Mouse (Mus musculus) embryonic facial prominence, embryonic 15.5 days (tissue): Measurements from ENCODE around the gene Utp4. TPM values are rescaled to one million over a fixed set of nuclear protein-coding genes. Genes with fewer than 3 reads are reported as not detected.
A peak's percentile ranks its signal among the peaks of the same experiment; 100 is the strongest.

Source experiments
- ATAC-seq: fragments of 200-750 bp; cut with Nextera tagmentation; 2 replicates; pipeline ENCODE4 v1.8.0; 2017; ENCODE audit warnings: low read depth, moderate TSS enrichment; ENCODE audit not compliant: insufficient number of reproducible peaks, low FRiP score, low TSS enrichment
- H3K27ac ChIP-seq: fragments of 300-500 bp; sonication (generic); replicated peaks from 2 replicates; pipeline ENCODE4 v1.5.1; 2015; ENCODE audit warnings: mild to moderate bottlenecking, inconsistent platforms
- H3K27me3 ChIP-seq: fragments of 300-500 bp; sonication (generic); 2 replicates; pipeline ENCODE4 v1.6.1; 2015; ENCODE audit warnings: inconsistent platforms
- H3K36me3 ChIP-seq: fragments of 300-500 bp; sonication (generic); 2 replicates; pipeline ENCODE4 v1.6.1; 2015; ENCODE audit warnings: mild to moderate bottlenecking, inconsistent platforms
- H3K4me1 ChIP-seq: fragments of 300-500 bp; sonication (generic); 2 replicates; pipeline ENCODE4 v1.6.1; 2015; ENCODE audit warnings: inconsistent platforms
- H3K4me2 ChIP-seq: fragments of 300-500 bp; sonication (generic); replicated peaks from 2 replicates; pipeline ENCODE4 v1.6.1; 2015; ENCODE audit warnings: mild to moderate bottlenecking, inconsistent platforms
- H3K4me3 ChIP-seq: fragments of 300-500 bp; sonication (generic); replicated peaks from 2 replicates; pipeline ENCODE4 v1.5.1; 2015; ENCODE audit warnings: mild to moderate bottlenecking, inconsistent platforms
- H3K9ac ChIP-seq: fragments of 300-500 bp; sonication (generic); 2 replicates; pipeline ENCODE4 v1.6.1; 2015; ENCODE audit warnings: inconsistent platforms
- H3K9me3 ChIP-seq: fragments of 300-500 bp; sonication (generic); replicated peaks from 2 replicates; pipeline ENCODE4 v1.6.1; 2016; ENCODE audit warnings: inconsistent platforms
- WGBS: fragments of 180-500 bp; shearing (Covaris S2); methylation state at CpG from one replicate; pipeline ENCODE4 v1.1.7; 2015; 5-methylcytosine and 5-hydroxymethylcytosine counted together
- polyA plus RNA-seq: library from polyadenylated mRNA; unstranded; fragments of >200 nt; fragmentation: Nextera tagmentation; extraction: Ambion mirVana; gene quantifications from 2 replicates; pipeline ENCODE4 v1.2.1, GENCODE M21; 2015

Gene Utp4
- polyA plus RNA-seq, 1 experiment from 2014 or later = 60.5 TPM

DNA sequence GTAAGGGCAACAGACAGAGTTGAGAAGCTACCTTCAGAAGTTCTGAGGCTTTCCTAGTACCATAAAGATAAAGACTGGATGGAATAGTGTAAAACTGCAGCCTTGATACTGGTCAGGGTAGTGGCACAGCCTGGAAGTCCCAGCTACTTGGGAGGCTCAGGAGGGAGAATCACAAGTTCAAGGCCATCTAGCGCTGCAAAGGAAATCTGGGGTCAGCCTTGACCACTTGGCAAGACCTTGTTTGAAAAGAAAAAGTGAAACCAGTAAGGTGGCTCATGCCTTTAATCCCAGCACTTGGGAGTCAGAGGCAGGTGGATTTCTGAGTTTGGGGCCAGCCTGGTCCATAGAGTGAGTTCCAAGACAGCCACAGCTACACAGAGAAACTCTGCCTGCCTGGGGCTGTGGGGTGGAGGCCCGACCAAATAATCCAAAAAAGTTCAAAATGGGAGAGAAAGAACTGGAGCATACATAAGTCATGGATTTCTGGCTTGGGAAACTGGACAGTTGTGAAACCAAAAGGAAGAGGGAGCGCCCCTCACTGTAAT lies 50.5 kb downstream of the Utp4 start:
- H3K4me2 ChIP-seq = no peak overlapping the region
- H3K27ac ChIP-seq = no peak overlapping the region
- no peaks in the 10 kb centered on the region for H3K27me3 ChIP-seq
- ATAC-seq = no peak
- H3K9me3 ChIP-seq = no peaks in the 10 kb centered on the region
- H3K36me3 ChIP-seq = no peaks in the 10 kb centered on the region; the same call in 1 of the 2 replicates
- WGBS = 89% methylated on average over 3 of the region's 3 CpGs
- H3K4me3 ChIP-seq = no peak overlapping the region
- no peak overlapping the region for H3K9ac ChIP-seq
- H3K4me1 ChIP-seq = 0 out of 2 replicates have a peak, but pooled peaks cover 8% of the 10 kb centered on the region

DNA sequence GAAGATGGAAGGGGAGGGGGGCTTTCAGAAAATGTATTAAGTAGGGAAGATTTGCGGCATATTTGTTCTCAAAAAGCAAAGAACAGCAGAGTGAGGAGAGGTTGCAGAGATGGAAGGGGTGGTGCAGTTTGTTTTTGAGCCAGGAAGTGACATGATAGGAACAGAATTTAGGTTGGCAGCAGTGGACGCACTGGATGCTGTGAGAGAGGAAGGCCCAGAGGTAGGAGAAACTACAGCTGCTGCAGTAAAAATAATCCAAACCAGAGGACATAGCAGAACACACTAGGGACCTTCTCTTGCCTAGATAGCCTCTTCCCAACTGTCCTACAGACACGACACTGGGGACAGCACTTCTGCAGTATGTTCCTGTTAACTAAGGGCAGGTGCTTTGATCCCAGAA lies 51.3 kb downstream of the Utp4 start:
- Histone ChIP-seq H3K9me3 (no peaks in the 10 kb centered on the region), H3K4me1 (0 out of 2 replicates have a peak, but pooled peaks cover 4% of the 10 kb centered on the region), H3K27me3 (no peaks in the 10 kb centered on the region), H3K36me3 (no peaks in the 10 kb centered on the region; the same call in 1 of the 2 replicates), H3K4me3 (no peak overlapping the region), H3K9ac (no peak overlapping the region), H3K27ac (no peak overlapping the region), H3K4me2 (no peak overlapping the region)
- WGBS = 55% methylated on average over 3 of the region's 3 CpGs
- ATAC-seq = no peak

DNA sequence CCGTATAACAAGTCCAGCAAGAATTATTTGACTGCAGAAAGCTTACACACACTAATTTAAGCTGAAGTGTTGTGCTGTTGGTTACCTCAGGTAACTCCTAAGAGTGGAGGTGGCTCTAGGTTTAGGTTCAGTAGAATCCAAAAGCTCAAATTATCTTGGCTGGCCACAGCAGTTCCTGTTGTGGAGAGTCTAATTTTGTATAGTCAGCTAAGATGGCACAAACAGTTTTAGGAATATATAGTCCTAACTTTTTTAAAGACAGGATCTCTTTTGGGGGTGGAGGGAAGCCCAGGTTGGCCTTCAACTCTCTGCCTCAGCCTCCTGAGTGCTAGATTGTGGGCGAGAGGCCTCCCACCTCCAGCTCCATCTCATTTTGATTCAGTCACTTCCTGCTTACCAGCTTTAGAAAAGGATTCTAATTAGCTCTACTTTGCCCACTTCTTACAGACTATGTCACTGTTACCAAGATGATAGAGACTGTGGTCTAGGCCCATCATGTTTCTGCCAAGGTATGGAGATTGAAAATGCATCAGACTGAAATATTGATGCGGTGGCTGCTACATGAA lies 55.3 kb downstream of the Utp4 start:
- Histone ChIP-seq H3K9me3 (no peaks in the 10 kb centered on the region), H3K4me2 (no peak overlapping the region), H3K36me3 (no peaks in the 10 kb centered on the region), H3K9ac (no peak overlapping the region), H3K27ac (no peak overlapping the region), H3K4me3 (no peak overlapping the region), H3K4me1 (0 out of 2 replicates have a peak, but pooled peaks cover 7% of the 10 kb centered on the region), H3K27me3 (no peaks in the 10 kb centered on the region)
- ATAC-seq = no peak
- 80% methylated on average over 3 of the region's 3 CpGs for WGBS

DNA sequence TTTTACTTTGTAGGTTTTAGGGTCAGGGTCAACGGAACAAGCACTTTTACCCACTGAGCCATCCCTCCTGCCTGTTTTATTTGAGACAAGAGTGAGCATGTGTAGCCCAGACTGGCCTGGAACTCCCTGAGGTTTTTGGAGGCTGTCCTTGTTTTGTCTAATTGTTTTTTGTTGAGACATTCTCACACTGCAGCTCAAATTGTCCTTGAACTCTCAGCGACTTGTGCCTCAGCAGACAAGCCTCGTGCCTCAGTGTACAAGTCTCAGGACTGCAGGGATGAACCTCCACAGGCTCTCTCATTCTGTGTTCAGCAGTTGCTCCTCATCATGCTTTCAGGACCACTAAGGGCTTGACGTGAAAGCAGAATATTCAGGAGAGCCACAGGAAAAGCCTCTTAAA lies 58.3 kb downstream of the Utp4 start:
- H3K4me2 ChIP-seq = no peak overlapping the region
- no peak overlapping the region for H3K27ac ChIP-seq
- H3K27me3 ChIP-seq = no peaks in the 10 kb centered on the region
- no peak overlapping the region for H3K9ac ChIP-seq
- H3K36me3 ChIP-seq = no peaks in the 10 kb centered on the region
- H3K4me3 ChIP-seq = no peak overlapping the region
- H3K4me1 ChIP-seq = 0 out of 2 replicates have a peak, but pooled peaks cover 3% of the 10 kb centered on the region
- H3K9me3 ChIP-seq = no peaks in the 10 kb centered on the region
- ATAC-seq = no peak
- WGBS = 54% methylated on average over 4 of the region's 4 CpGs

DNA sequence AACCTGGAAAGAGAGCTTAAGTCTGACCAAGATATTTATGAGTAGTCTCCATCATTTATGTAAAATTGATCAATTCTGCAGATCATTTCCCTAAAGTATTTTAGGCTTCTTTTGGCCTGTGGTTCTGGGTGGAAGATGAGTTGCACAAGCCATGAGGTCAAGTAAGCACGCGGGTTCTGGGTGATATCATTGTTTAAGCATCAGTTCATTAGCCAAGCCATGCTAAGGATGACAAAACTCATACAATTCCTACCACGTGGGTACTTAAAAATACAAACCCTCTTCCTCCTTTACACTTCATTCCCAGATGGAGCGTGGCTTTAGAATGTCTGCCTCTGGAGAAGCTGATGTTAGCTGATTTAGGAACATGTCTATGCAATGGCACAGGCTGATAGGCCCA lies 60.1 kb downstream of the Utp4 start:
- Histone ChIP-seq H3K9me3 (no peaks in the 10 kb centered on the region), H3K4me2 (no peak overlapping the region), H3K27ac (no peak overlapping the region; the same call in 1 of the 2 replicates), H3K4me3 (no peak overlapping the region), H3K36me3 (no peaks in the 10 kb centered on the region), H3K4me1 (0 out of 2 replicates have a peak, but pooled peaks cover 3% of the 10 kb centered on the region), H3K9ac (no peak overlapping the region), H3K27me3 (no peaks in the 10 kb centered on the region)
- ATAC-seq = no peak
- WGBS = 64% methylated on average over 4 of the region's 4 CpGs

DNA sequence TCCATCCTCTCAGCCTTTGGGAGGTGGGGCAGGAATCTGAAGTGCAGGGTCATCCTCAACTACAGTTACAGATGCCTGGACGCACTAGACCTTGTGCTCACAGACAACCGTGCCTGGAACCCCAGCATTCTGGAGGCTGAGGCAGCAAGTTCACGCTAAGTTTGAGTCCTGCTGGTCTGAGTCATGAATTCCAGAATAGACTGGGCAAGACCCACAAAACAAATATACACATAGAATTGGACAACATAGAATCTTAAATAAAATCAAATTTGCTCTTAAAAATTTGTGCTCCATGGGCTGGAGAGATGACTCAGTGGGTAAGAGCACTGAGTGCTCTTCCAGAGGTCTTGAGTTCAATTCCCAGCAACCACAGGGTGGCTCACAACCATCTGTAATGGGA lies 63.6 kb downstream of the Utp4 start:
- Histone ChIP-seq H3K4me1 (no peaks in the 10 kb centered on the region), H3K4me3 (no peak overlapping the region), H3K27ac (no peak overlapping the region), H3K4me2 (no peak overlapping the region), H3K9ac (no peak overlapping the region), H3K36me3 (no peaks in the 10 kb centered on the region), H3K27me3 (no peaks in the 10 kb centered on the region), H3K9me3 (no peaks in the 10 kb centered on the region)
- WGBS = 80% methylated on average over 3 of the region's 3 CpGs
- no peak for ATAC-seq

DNA sequence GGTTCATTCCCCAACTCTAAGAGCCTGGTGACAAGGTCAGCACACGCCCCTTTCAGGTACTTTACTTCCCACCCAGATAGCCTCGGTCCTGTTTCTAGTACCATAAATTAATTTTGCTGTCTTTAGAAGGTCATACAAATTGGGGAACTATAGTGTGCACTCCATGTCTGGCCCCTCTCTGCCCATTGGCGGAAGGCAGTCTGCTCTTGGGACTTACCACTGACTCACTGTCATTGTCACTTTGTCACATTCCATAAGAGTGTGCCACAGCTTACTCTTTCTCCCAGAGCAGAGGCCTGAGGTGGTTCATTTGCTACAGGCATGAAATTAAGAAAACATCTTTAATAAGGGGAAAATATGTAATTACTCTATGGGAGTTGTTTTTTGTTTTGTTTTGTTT lies 64.8 kb downstream of the Utp4 start:
- Histone ChIP-seq H3K27me3 (no peaks in the 10 kb centered on the region), H3K4me3 (no peak overlapping the region), H3K4me1 (peaks cover 4% of the 10 kb centered on the region; the same call in 1 of the 2 replicates), H3K9me3 (no peaks in the 10 kb centered on the region), H3K27ac (no peak overlapping the region), H3K36me3 (no peaks in the 10 kb centered on the region), H3K9ac (no peak overlapping the region), H3K4me2 (no peak overlapping the region)
- 84% methylated on average over 3 of the region's 3 CpGs for WGBS
- ATAC-seq = no peak

DNA sequence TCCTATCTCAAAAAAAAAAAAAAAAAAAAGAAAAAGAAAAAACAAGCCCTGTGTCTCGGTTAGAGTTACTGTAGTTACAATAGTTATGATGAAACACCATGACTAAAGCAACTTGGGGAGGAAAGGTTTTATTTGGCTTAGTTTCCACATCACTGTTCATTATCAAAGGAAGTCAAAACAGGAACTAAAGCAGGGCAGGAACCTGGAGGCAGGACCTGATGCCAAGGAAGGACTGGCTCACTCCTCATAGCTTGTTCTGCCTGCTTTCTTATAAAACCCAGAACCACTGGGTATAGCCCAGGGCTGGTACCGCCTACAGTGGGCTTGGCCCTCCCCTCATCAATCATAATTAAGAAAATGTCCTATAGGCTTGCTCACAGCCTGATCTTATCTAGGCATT lies 66.2 kb downstream of the Utp4 start:
- Histone ChIP-seq H3K27me3 (no peaks in the 10 kb centered on the region), H3K27ac (no peak overlapping the region), H3K4me3 (no peak overlapping the region), H3K4me1 (peaks cover 4% of the 10 kb centered on the region; the same call in 1 of the 2 replicates), H3K36me3 (no peaks in the 10 kb centered on the region), H3K9ac (no peak overlapping the region), H3K9me3 (no peaks in the 10 kb centered on the region), H3K4me2 (no peak overlapping the region)
- ATAC-seq = no peak
- 83% methylated on average over 2 of the region's 2 CpGs for WGBS

DNA sequence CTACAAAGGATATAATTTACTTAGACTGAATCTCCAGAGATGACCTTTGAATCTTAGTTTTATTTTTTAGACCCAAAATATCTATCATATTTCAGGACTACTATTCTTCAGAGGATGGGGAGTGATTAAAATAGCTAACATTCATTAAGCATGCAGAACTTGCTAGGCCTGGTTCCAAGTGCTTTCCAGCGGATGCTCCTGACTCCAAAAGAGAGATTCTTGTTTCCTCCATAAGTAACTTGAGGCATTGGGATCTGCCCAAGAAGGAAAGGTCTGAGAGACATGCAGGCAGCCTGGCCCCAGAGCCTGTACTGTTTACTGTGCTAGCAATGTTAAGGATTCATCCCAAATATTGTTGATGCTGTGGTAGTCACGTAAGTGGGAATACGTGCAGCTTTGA lies 68.9 kb downstream of the Utp4 start:
- no peaks in the 10 kb centered on the region for H3K27me3 ChIP-seq
- H3K27ac ChIP-seq = 0 out of 2 replicates have a peak overlapping the region, but pooled peaks have one; percentile 23
- peaks cover 4% of the 10 kb centered on the region; the same call in 1 of the 2 replicates for H3K4me1 ChIP-seq
- H3K9ac ChIP-seq = no peak overlapping the region
- H3K9me3 ChIP-seq = no peaks in the 10 kb centered on the region
- no peak overlapping the region for H3K4me3 ChIP-seq
- H3K36me3 ChIP-seq = no peaks in the 10 kb centered on the region
- no peak for ATAC-seq
- no peak overlapping the region for H3K4me2 ChIP-seq
- 66% methylated on average over 3 of the region's 3 CpGs for WGBS

DNA sequence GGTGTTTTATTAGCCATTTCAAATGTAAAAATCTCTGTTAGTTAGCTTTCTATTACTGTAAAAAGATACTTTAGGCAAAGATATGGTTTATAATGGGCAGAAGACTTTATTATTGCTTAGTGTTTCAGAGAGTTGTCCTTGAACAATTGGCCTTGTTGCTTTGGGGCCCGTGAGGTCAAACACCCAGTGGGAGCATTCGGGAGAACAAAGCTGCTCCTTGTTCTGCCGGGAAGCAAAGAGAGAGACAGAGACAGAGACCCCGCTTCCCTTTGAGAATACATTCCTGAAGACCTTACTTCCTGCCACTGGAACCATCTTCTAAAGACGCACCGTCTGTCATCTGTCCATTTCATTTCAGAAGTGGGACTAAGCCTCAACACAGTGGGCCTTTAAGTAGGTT lies 69.9 kb downstream of the Utp4 start:
- 36% methylated on average over 6 of the region's 6 CpGs for WGBS
- no peaks in the 10 kb centered on the region for H3K9me3 ChIP-seq

DNA sequence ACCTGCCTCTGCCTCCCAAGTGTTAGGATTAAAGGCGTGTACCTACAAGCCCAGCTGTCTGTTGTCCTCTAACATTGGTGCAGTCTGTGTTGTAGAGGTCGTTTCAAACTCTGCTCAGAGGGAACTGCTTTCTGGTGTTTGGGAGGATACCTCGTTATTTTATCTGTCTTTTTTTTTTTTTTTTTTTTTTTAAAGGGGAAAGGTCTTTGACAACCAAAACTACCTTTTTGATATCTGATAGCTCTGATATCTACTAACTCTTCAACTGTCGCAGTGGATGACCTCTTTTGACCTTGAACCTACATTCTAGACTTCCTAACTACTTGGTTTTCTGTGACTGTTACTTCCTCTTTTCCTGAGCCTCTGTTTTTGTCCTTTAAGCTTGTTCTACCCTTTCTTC lies 71.1 kb downstream of the Utp4 start:
- no peak for ATAC-seq
- Histone ChIP-seq H3K4me1 (peaks cover 4% of the 10 kb centered on the region; the same call in 1 of the 2 replicates), H3K36me3 (no peaks in the 10 kb centered on the region)

More for the DNA sequence above, 69.9 kb downstream of the Utp4 start:
- no peaks in the 10 kb centered on the region for H3K27me3 ChIP-seq
- H3K27ac ChIP-seq = no peak overlapping the region
- no peak overlapping the region for H3K9ac ChIP-seq
- ATAC-seq = no peak
- no peaks in the 10 kb centered on the region for H3K36me3 ChIP-seq
- H3K4me3 ChIP-seq = no peak overlapping the region
- H3K4me2 ChIP-seq = no peak overlapping the region
- H3K4me1 ChIP-seq = peaks cover 4% of the 10 kb centered on the region; the same call in 1 of the 2 replicates

DNA sequence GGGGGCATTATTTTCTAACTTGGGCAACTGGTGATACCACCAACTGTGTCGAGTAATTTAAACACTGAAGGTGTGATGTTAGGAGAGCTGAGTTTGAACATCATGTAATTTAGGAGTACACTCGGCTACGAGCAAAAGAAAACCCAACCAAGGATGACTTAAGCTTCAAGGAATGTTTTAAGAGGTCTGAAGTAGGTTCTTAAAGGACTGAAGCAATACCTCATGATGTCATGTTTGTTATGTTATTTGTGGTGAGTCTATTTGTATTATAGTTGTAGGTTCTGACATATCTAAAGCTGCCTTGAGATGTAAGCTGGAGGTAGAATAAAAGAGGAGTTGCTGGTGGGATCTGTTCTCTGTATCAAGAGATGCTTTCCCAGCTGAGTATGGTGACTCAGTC lies 76.5 kb downstream of the Utp4 start:
- 67% methylated on average over 3 of the region's 3 CpGs for WGBS
- no peaks in the 10 kb centered on the region for H3K9me3 ChIP-seq

More for the DNA sequence above, 71.1 kb downstream of the Utp4 start:
- Histone ChIP-seq H3K9ac (no peak overlapping the region), H3K27me3 (no peaks in the 10 kb centered on the region), H3K4me2 (no peak overlapping the region), H3K4me3 (no peak overlapping the region), H3K9me3 (no peaks in the 10 kb centered on the region), H3K27ac (no peak overlapping the region)
- WGBS = 54% methylated on average over 4 of the region's 4 CpGs

More for the DNA sequence above, 76.5 kb downstream of the Utp4 start:
- Histone ChIP-seq H3K27ac (no peak overlapping the region), H3K4me2 (no peak overlapping the region), H3K4me1 (0 out of 2 replicates have a peak, but pooled peaks cover 3% of the 10 kb centered on the region), H3K36me3 (no peaks in the 10 kb centered on the region), H3K9ac (no peak overlapping the region), H3K4me3 (no peak overlapping the region), H3K27me3 (no peaks in the 10 kb centered on the region)
- ATAC-seq = no peak
